Mouse (Mus musculus) heart, adult 2 months (tissue): ENCODE data around the gene Mbnl2.
A peak's percentile ranks its signal among the peaks of the same experiment; 100 is the strongest.

Source experiments
- CTCF ChIP-seq: fragments of 200-600 bp; IDR thresholded peaks from 2 replicates; pipeline ENCODE4 v1.8.1; 2022; ENCODE audit warnings: antibody characterized with exemption, mild to moderate bottlenecking, moderate library complexity
- EP300 ChIP-seq: fragments of 200-500 bp; IDR thresholded peaks from 2 replicates; pipeline ENCODE4 v1.6.1; 2011; ENCODE audit warnings: low read depth, low read length, control low read depth; ENCODE audit not compliant: insufficient read depth

DNA sequence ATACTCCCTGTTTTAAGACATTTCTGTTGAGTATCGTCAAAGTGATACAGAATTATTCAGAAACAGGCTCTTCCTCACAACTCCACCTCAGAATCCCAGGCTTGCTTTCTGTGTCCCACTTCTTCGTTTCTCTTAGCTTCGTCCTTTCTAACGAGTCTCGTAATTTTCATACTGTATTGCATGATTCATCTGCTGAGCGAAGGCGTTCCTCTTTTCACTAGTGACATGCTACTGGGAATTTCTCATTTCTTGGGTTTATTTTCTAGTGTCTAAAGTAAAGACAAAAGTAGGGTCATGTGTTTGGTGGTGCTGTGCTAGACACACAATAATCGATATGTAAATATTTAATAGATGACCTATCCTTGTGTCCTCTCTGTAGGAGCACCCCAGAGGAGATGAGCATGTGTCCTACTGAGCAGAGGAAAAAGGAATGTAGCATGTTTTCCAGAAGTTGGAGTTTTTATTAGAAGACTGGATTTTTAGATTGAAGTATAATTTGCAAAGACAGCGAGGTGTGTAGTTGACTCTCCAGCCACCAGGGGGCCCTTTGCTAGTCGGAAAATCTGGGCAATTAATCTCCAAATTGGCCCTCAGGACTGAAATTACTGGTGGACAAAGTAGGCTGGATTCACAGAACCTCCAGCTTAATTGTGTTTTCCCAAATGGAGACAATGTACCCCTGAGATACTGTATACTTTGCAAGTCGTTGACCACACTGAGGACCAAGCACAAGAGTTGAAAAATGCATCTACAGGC, 11.9 kb upstream of the Mbnl2 start:
- TF ChIP-seq CTCF (peak; percentile 97), EP300 (0 out of 2 replicates have a peak, but pooled peaks have one; percentile 36)
